Mouse (Mus musculus) neural tube, embryonic 11.5 days (tissue): ENCODE results near the gene Tnp1. TPM values are rescaled to one million over a fixed set of nuclear protein-coding genes. Genes with fewer than 3 reads are reported as not detected.
A peak's percentile ranks its signal among the peaks of the same experiment; 100 is the strongest.

Source experiments
- ATAC-seq: fragments of 200-750 bp; cut with Nextera tagmentation; 2 replicates; pipeline ENCODE4 v1.8.0; 2017; ENCODE audit warnings: moderate number of reproducible peaks, mild to moderate bottlenecking, moderate TSS enrichment, moderate library complexity; ENCODE audit not compliant: insufficient read depth, low FRiP score, low TSS enrichment
- DNase-seq: peaks from one replicate; pipeline ENCODE4 v3.0.0-alpha.2; 2015; ENCODE audit warnings: low spot score
- H3K27ac ChIP-seq: fragments of 300-500 bp; sonication (generic); 2 replicates; pipeline ENCODE4 v1.5.1; 2014; ENCODE audit warnings: low read depth, mild to moderate bottlenecking, low read length
- H3K27me3 ChIP-seq: fragments of 300-500 bp; sonication (generic); 2 replicates; pipeline ENCODE4 v1.6.1; 2014; ENCODE audit warnings: mild to moderate bottlenecking, low read length, mixed read lengths; ENCODE audit not compliant: control insufficient read depth, insufficient read depth
- H3K36me3 ChIP-seq: fragments of 300-500 bp; sonication (generic); 2 replicates; pipeline ENCODE4 v1.6.1; 2014; ENCODE audit warnings: mild to moderate bottlenecking, low read length, moderate library complexity, mixed read lengths; ENCODE audit not compliant: control insufficient read depth, insufficient read depth
- H3K4me1 ChIP-seq: fragments of 300-500 bp; sonication (generic); 2 replicates; pipeline ENCODE4 v1.6.1; 2014; ENCODE audit warnings: low read length, mixed read lengths; ENCODE audit not compliant: control insufficient read depth, insufficient read depth
- H3K4me2 ChIP-seq: fragments of 300-500 bp; sonication (generic); 2 replicates; pipeline ENCODE4 v1.6.1; 2014; ENCODE audit warnings: low read depth, mild to moderate bottlenecking, moderate library complexity
- H3K4me3 ChIP-seq: fragments of 300-500 bp; sonication (generic); 2 replicates; pipeline ENCODE4 v1.5.1; 2014; ENCODE audit warnings: low read depth, low read length
- H3K9ac ChIP-seq: fragments of 300-500 bp; sonication (generic); 2 replicates; pipeline ENCODE4 v1.6.1; 2014; ENCODE audit warnings: mild to moderate bottlenecking, low read length
- H3K9me3 ChIP-seq: fragments of 300-500 bp; sonication (generic); 2 replicates; pipeline ENCODE4 v1.6.1; 2016; ENCODE audit warnings: low read length; ENCODE audit not compliant: control insufficient read depth
- WGBS: fragments of 180-500 bp; shearing (Covaris S2); extraction: QIAGEN DNeasy Blood & Tissue Kit; methylation state at CpG from one replicate; pipeline ENCODE4 v1.1.7; 2014; 5-methylcytosine and 5-hydroxymethylcytosine counted together
- polyA plus RNA-seq: library from polyadenylated mRNA; unstranded; fragments of >200 nt; fragmentation: Nextera tagmentation; extraction: Ambion mirVana; gene quantifications from 2 replicates; pipeline ENCODE4 v1.2.1, GENCODE M21; 2014

Tnp1 gene
- polyA plus RNA-seq, 1 experiment from 2014 or later: not detected

- Histone ChIP-seq H3K4me1 (peaks cover 5% of the 10 kb centered on the region), H3K4me2 (no peak overlapping the region), H3K27me3 (no peaks in the 10 kb centered on the region), H3K27ac (no peak overlapping the region), H3K4me3 (no peak overlapping the region), H3K9ac (no peak overlapping the region), H3K36me3 (no peaks in the 10 kb centered on the region), H3K9me3 (no peaks in the 10 kb centered on the region)
- no peak for DNase-seq
- WGBS: 89% methylated on average over 5 of the region's 6 CpGs
- ATAC-seq: no peak
Measured at GRCm38 (mm10) chr1:73046896-73047672, 31.4 kb upstream of the Tnp1 start.

- Histone ChIP-seq H3K4me2 (no peak overlapping the region), H3K9ac (no peak overlapping the region), H3K27me3 (no peaks in the 10 kb centered on the region), H3K36me3 (no peaks in the 10 kb centered on the region), H3K9me3 (no peaks in the 10 kb centered on the region), H3K27ac (no peak overlapping the region), H3K4me3 (no peak overlapping the region), H3K4me1 (peaks cover 5% of the 10 kb centered on the region)
- 23% methylated on average over 9 of the region's 9 CpGs for WGBS
- no peak for ATAC-seq
- peak; percentile 28 for DNase-seq
Measured at GRCm38 (mm10) chr1:73045948-73046685, 30.4 kb upstream of the Tnp1 start.

DNA sequence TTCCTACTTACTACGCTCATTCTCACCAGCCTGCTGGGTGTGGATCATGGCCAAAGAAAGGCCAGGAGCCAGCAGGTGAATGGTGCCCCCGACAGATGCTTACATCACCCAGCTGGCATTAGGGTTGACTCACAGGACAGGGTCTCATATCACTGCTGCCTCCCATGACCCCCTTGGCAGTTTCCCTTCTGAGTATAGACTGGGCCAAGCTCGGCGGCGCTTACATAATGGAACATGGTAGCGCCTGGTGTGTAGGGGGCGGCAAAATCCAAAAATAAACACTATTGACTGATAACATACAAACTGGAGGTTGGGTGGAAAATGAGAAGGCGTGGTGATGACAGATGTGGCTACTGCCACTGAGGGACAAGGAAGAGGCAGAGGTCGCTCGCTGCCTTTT, 28.0 kb upstream of the Tnp1 start:
- H3K4me1 ChIP-seq: peaks cover 5% of the 10 kb centered on the region
- no peak for DNase-seq
- H3K36me3 ChIP-seq: no peaks in the 10 kb centered on the region
- ATAC-seq: no peak
- no peak overlapping the region for H3K27ac ChIP-seq
- H3K4me3 ChIP-seq: no peak overlapping the region
- no peaks in the 10 kb centered on the region for H3K27me3 ChIP-seq
- 94% methylated on average over 10 of the region's 10 CpGs for WGBS
- no peak overlapping the region for H3K4me2 ChIP-seq
- H3K9ac ChIP-seq: no peak overlapping the region
- H3K9me3 ChIP-seq: no peaks in the 10 kb centered on the region

DNA sequence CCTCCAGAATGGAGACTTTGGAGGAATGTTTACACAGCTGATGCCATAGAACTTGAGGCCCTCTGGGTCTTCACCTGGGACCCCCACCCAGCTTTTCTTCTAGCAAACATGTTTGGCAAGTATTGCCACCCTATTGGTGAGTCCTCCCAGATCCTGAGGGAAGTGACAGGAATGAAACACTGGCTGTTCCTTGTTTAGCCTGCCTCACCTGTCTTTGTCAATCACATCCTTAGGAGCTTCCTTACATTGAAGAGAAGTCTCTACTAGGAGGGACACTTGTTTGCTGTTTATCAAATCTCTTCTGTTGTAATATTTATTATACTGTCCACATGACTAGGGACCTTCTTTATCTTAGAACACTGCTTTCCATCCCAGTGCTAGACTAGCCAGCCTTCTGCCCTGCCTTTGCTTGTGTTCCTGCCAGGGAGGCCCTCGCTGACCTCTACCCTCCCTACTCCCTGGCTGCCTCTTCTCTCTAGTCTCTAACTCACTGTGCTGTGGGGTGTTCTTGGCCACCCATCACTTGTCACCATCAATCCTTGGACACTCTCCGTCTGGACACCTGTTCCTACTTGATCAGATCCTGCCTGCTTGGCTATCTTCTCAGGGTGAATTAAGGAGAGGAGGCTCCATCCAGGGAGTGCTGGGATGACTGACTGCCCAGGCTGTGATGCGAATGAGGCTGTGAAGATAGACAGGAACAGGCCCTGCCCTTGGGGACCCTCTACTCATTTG, 25.1 kb upstream of the Tnp1 start:
- Histone ChIP-seq H3K9me3 (no peaks in the 10 kb centered on the region), H3K9ac (no peak overlapping the region), H3K27ac (no peak overlapping the region), H3K27me3 (no peaks in the 10 kb centered on the region), H3K4me1 (peaks cover under 1% of the 10 kb centered on the region; the same call in 1 of the 2 replicates), H3K4me3 (no peak overlapping the region), H3K36me3 (no peaks in the 10 kb centered on the region), H3K4me2 (no peak overlapping the region)
- ATAC-seq (no peak), DNase-seq (no peak)
- 75% methylated on average over 3 of the region's 3 CpGs for WGBS

DNA sequence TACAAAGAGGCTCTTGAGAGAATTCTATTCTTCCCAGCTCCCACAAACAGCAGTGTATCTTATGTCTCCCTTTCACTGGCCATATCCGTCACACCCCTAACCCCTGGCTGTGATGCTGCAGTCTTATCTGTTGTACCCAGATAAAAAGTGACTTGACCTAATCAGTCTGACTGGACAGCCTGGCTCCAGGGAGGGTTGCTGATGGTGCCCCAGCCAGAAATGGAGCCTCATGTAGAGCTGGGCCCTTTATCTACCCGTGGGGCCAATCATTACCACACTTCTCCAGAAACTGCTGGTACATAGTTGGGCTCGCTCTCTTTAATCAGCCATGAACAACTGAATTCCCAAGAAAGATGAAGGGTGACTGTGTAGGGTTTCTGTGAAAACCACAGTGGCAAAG, 22.8 kb upstream of the Tnp1 start:
- no peak for DNase-seq
- no peaks in the 10 kb centered on the region for H3K36me3 ChIP-seq
- ATAC-seq: no peak
- no peak overlapping the region for H3K27ac ChIP-seq
- H3K4me2 ChIP-seq: no peak overlapping the region
- WGBS: 74% methylated on average over 3 of the region's 3 CpGs
- H3K27me3 ChIP-seq: no peaks in the 10 kb centered on the region
- H3K4me1 ChIP-seq: no peaks in the 10 kb centered on the region; the same call in 1 of the 2 replicates
- H3K9ac ChIP-seq: no peak overlapping the region
- H3K4me3 ChIP-seq: no peak overlapping the region
- no peaks in the 10 kb centered on the region for H3K9me3 ChIP-seq

- H3K9me3 ChIP-seq: no peaks in the 10 kb centered on the region
- ATAC-seq (no peak), DNase-seq (no peak)
- WGBS: 46% methylated on average over 3 of the region's 3 CpGs
- no peak overlapping the region for H3K9ac ChIP-seq
- H3K4me3 ChIP-seq: no peak overlapping the region
- H3K36me3 ChIP-seq: no peaks in the 10 kb centered on the region
- no peak overlapping the region for H3K27ac ChIP-seq
- H3K4me2 ChIP-seq: no peak overlapping the region
- no peaks in the 10 kb centered on the region for H3K27me3 ChIP-seq
- no peaks in the 10 kb centered on the region for H3K4me1 ChIP-seq
Measured at GRCm38 (mm10) chr1:73036536-73036935, 20.8 kb upstream of the Tnp1 start.

DNA sequence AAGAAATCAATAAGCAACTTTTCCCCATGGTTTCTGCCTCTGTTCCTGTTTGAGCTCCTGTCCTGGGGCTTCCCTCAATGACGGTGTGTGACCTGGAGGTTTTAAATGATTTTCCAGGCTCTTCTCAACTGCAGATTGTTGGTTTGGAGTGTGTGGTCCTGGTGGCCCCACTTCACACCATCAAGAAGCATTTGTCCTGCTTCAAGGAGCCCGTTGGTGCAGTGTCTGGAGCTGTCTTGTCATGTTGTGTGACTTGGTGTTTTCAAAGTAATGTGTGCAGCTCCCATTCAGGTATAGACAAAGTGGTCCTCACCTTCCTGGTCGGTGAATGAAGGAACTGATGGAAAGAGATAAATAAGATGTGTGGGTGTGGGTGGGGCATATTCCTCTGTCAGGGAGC, 20.0 kb upstream of the Tnp1 start:
- ATAC-seq (no peak), DNase-seq (no peak)
- Histone ChIP-seq H3K27me3 (no peaks in the 10 kb centered on the region), H3K36me3 (no peaks in the 10 kb centered on the region), H3K9ac (no peak overlapping the region), H3K9me3 (no peaks in the 10 kb centered on the region), H3K4me2 (no peak overlapping the region), H3K27ac (no peak overlapping the region), H3K4me3 (no peak overlapping the region), H3K4me1 (no peaks in the 10 kb centered on the region)
- 87% methylated on average over 3 of the region's 3 CpGs for WGBS

- Histone ChIP-seq H3K36me3 (no peaks in the 10 kb centered on the region), H3K4me2 (no peak overlapping the region), H3K9ac (no peak overlapping the region), H3K4me1 (no peaks in the 10 kb centered on the region), H3K27me3 (no peaks in the 10 kb centered on the region), H3K9me3 (no peaks in the 10 kb centered on the region), H3K27ac (no peak overlapping the region), H3K4me3 (no peak overlapping the region)
- 88% methylated on average over 5 of the region's 5 CpGs for WGBS
- no peak for ATAC-seq
- no peak for DNase-seq
Measured at GRCm38 (mm10) chr1:73032491-73032890, 16.8 kb upstream of the Tnp1 start.
